Mouse (Mus musculus) forebrain, postnatal 0 days (tissue): Measurements from ENCODE around the gene Sipa1l2. TPM values are rescaled to one million over a fixed set of nuclear protein-coding genes. Genes with fewer than 3 reads are reported as not detected.
A peak's percentile ranks its signal among the peaks of the same experiment; 100 is the strongest.

ENCODE experiments used
- ATAC-seq: fragments of 200-750 bp; cut with Nextera tagmentation; 2 replicates; pipeline ENCODE4 v1.8.0; 2017; ENCODE audit warnings: mild to moderate bottlenecking, moderate library complexity
- DNase-seq: peaks from one replicate; pipeline ENCODE4 v3.0.0-alpha.2; 2015
- H3K27ac ChIP-seq: fragments of 300-500 bp; sonication (generic); 2 replicates; pipeline ENCODE4 v1.5.1; 2014; ENCODE audit warnings: low read depth, mild to moderate bottlenecking, antibody characterized with exemption, low read length, moderate library complexity, mixed read lengths
- H3K27me3 ChIP-seq: fragments of 300-500 bp; sonication (generic); 2 replicates; pipeline ENCODE4 v1.6.1; 2014; ENCODE audit warnings: mild to moderate bottlenecking, low read length, mixed read lengths; ENCODE audit not compliant: insufficient read depth
- H3K36me3 ChIP-seq: fragments of 300-500 bp; sonication (generic); 2 replicates; pipeline ENCODE4 v1.6.1; 2014; ENCODE audit warnings: mild to moderate bottlenecking, moderate library complexity; ENCODE audit not compliant: insufficient read depth
- H3K4me1 ChIP-seq: fragments of 300-500 bp; sonication (generic); 2 replicates; pipeline ENCODE4 v1.6.1; 2014; ENCODE audit warnings: antibody characterized with exemption; ENCODE audit not compliant: insufficient read depth
- H3K4me2 ChIP-seq: fragments of 300-500 bp; sonication (generic); 2 replicates; pipeline ENCODE4 v1.6.1; 2014; ENCODE audit warnings: low read depth, mild to moderate bottlenecking, moderate library complexity
- H3K4me3 ChIP-seq: fragments of 300-500 bp; sonication (generic); 2 replicates; pipeline ENCODE4 v1.5.1; 2014; ENCODE audit warnings: low read depth, low read length, mixed read lengths
- H3K9ac ChIP-seq: fragments of 300-500 bp; sonication (generic); 2 replicates; pipeline ENCODE4 v1.6.1; 2014; ENCODE audit warnings: mild to moderate bottlenecking
- H3K9me3 ChIP-seq: fragments of 300-500 bp; sonication (generic); 2 replicates; pipeline ENCODE4 v1.6.1; 2016; ENCODE audit warnings: low read length
- CTCF ChIP-seq: sonication (generic); IDR thresholded peaks from 2 replicates; pipeline ENCODE4 v1.5.1; 2016; ENCODE audit warnings: antibody characterized with exemption, control low read depth, low read depth
- WGBS: fragments of 180-500 bp; shearing (Covaris S2); extraction: QIAGEN DNeasy Blood & Tissue Kit; methylation state at CpG from one replicate; pipeline ENCODE4 v1.1.7; 2014; 5-methylcytosine and 5-hydroxymethylcytosine counted together
- polyA plus RNA-seq: library from polyadenylated mRNA; unstranded; fragments of >200 nt; fragmentation: Nextera tagmentation; extraction: Ambion mirVana; gene quantifications from 2 replicates; pipeline ENCODE4 v1.2.1, GENCODE M21; 2015
- total RNA-seq: library from RNA; depleted of rRNA; stranded (reverse); fragments of >200 nt; gene quantifications from 2 replicates; pipeline ENCODE4 v1.2.3, GENCODE M21; 2014

Sipa1l2 gene
- total and polyA plus RNA-seq, 2 experiments from 2014 or later, result 10.6 to 44.3 TPM

DNA sequence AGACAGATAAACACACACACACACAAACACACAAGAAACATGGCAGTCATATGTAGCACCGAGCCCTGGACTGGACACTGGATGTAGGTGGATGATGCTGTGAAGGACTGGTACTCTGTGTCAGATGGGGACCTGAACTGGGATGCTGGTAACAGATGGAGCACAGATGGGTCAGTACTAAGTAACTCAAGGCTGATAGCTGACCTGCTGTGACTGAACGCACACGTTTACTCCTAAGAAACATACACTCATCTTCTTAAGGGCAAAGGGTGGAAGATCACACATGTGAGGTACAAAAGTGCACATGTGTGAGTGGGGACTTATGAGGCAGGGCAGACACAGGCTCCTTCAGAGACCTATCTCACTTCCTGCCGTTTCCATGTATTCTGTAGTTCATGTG, 50.7 kb downstream of the Sipa1l2 start:
- H3K4me1 ChIP-seq, result peaks cover 24% of the 10 kb centered on the region
- no peaks in the 10 kb centered on the region for H3K36me3 ChIP-seq
- ATAC-seq (no peak), DNase-seq (no peak)
- no peaks in the 10 kb centered on the region for H3K27me3 ChIP-seq
- H3K9me3 ChIP-seq, result no peaks in the 10 kb centered on the region
- no peak overlapping the region for H3K4me2 ChIP-seq
- no peak overlapping the region for H3K27ac ChIP-seq
- no peak for TF ChIP-seq CTCF
- no peak overlapping the region for H3K4me3 ChIP-seq
- no peak overlapping the region for H3K9ac ChIP-seq
- WGBS, result 68% methylated on average over 4 of the region's 4 CpGs

DNA sequence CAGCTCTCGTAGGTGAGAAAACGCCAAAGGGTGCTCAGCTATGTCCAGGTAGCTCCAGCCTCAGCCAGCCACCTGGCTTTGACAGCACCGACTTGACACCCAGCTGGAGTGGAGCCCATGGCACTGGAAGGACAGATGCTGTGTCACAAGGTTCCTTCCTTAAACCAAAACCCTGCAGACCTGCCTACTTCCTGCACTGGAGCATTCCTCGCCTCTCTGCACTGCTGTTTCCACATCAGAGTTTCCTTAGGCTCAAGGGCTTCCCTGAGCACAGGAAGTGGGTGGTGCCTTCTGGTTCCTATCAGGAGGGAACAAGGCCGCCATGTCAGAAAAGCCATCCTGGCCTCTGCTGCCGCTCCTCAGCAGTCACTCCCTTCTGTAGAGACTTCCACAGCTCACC, 51.3 kb downstream of the Sipa1l2 start:
- Histone ChIP-seq H3K9me3 (no peaks in the 10 kb centered on the region), H3K27ac (no peak overlapping the region), H3K36me3 (no peaks in the 10 kb centered on the region), H3K4me2 (no peak overlapping the region), H3K4me1 (peaks cover 29% of the 10 kb centered on the region), H3K4me3 (no peak overlapping the region), H3K27me3 (no peaks in the 10 kb centered on the region), H3K9ac (no peak overlapping the region)
- TF ChIP-seq CTCF, result no peak
- 91% methylated on average over 6 of the region's 6 CpGs for WGBS
- ATAC-seq (no peak), DNase-seq (no peak)

DNA sequence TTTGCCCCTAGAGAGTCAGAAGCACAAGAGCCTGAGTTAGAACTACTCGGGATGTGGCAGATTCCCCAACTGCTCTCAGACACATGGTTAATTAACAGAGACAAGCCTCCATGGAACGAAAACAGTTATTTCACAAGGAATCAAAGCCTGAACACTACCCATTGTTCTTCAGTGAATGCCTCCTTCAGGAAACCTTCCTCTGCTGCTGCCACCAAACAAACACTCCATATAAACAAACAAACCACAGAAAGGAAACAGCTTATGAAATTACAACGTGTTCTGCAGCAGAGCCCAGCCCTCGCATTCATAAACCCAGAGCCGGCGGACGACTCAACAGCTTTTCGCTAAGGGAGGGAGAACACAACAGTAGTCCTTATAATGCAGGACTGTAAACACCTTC, 52.2 kb downstream of the Sipa1l2 start:
- H3K36me3 ChIP-seq, result no peaks in the 10 kb centered on the region
- WGBS, result 33% methylated on average over 8 of the region's 8 CpGs
- peaks cover 28% of the 10 kb centered on the region for H3K4me1 ChIP-seq
- H3K4me3 ChIP-seq, result no peak overlapping the region
- ATAC-seq, result no peak
- no peaks in the 10 kb centered on the region for H3K27me3 ChIP-seq
- no peaks in the 10 kb centered on the region for H3K9me3 ChIP-seq
- no peak overlapping the region for H3K4me2 ChIP-seq
- TF ChIP-seq CTCF, result no peak
- no peak for DNase-seq
- H3K27ac ChIP-seq, result no peak overlapping the region
- no peak overlapping the region for H3K9ac ChIP-seq

DNA sequence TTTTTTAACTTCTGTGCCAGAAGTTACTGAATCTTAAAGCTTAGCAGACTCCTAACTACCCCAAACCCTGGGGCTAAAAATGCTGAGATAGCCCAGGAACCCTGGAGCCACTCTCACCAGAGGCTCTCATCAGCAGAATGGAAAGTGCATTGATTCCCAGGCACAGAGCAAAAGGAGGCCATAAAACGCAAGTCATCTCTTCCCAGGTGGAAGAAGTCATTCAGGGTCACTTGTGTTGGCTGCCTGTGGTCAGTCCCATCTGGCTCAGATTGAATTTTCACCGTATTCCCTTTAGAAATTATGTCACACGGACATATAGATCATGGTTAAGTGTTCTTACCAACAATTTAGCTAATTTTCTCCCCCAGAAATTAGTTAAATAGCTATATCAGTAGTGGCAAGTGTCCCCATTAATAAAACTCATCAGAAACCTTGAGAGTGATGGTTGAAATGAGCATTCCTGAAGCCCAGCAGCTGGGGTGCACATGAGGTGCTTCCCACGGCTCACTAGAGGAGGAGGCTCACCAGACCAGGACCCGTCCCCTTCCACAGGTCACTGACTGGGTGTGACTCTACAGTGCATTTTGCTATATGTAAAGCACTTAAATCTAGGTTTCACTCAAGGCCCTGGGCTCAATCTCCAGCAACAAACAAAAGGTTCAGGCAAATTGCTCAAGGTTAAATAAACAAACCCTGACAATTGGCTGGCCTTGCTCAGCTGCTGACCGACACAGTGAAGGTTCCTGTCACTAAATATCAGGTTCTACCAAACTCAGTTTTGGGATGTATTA, 53.3 kb downstream of the Sipa1l2 start:
- no peak overlapping the region for H3K27ac ChIP-seq
- H3K27me3 ChIP-seq, result no peaks in the 10 kb centered on the region
- DNase-seq, result no peak
- WGBS, result 80% methylated on average over 6 of the region's 6 CpGs
- no peak overlapping the region for H3K4me3 ChIP-seq
- H3K9me3 ChIP-seq, result no peaks in the 10 kb centered on the region
- ATAC-seq, result no peak
- no peaks in the 10 kb centered on the region for H3K36me3 ChIP-seq
- peaks cover 28% of the 10 kb centered on the region for H3K4me1 ChIP-seq
- H3K9ac ChIP-seq, result no peak overlapping the region
- no peak for TF ChIP-seq CTCF
- no peak overlapping the region for H3K4me2 ChIP-seq

DNA sequence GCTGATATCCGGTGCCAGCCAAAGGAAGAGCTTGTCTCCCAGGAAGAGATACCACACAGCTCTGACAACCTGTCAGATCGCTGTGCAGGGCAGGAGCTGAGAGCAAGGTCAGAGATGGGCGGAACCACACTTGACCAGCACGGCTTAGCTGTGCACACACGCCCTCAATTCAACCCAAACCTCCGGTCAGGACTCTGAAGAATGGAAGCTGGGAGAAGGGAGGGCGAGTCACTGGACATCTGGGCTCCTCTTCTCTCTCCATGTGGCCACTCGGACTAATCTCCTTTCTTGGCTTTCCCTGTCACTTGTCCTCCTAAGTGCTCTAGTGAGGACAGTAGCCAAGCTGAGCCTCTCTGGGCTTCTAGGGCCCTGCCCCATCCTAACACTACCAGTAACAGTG, 53.9 kb downstream of the Sipa1l2 start:
- no peak for DNase-seq
- Histone ChIP-seq H3K4me1 (peaks cover 28% of the 10 kb centered on the region), H3K27me3 (no peaks in the 10 kb centered on the region), H3K36me3 (no peaks in the 10 kb centered on the region), H3K4me2 (no peak overlapping the region), H3K4me3 (no peak overlapping the region), H3K27ac (no peak overlapping the region), H3K9me3 (no peaks in the 10 kb centered on the region), H3K9ac (no peak overlapping the region)
- TF ChIP-seq CTCF, result no peak
- ATAC-seq, result no peak
- 66% methylated on average over 8 of the region's 8 CpGs for WGBS

DNA sequence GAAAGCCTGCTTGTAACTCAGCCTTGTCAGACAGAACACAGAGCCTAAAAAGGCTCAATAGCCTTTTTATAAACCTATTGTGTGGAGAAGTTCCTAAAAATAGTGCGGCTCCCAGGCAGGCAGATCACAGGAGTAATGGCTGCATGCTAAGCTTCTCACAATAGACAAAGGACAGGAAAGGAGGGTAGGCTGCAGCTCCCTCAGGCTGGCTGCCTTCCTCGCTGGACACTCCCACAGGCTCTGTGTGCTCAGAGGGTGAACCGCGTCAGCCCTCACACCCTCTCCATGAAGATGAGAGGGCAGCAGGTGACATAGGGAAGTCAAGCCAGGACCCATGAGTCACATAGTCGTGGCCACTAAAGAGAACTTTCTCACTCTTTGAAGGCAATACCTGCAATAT, 55.7 kb downstream of the Sipa1l2 start:
- no peak for TF ChIP-seq CTCF
- H3K4me2 ChIP-seq, result no peak overlapping the region
- DNase-seq (no peak), ATAC-seq (peak; percentile 67; the same call in 1 of the 2 replicates)
- no peaks in the 10 kb centered on the region for H3K27me3 ChIP-seq
- WGBS, result 9% methylated on average over 5 of the region's 5 CpGs
- peak overlapping the region; percentile 22; the same call in 1 of the 2 replicates for H3K9ac ChIP-seq
- H3K4me3 ChIP-seq, result no peak overlapping the region
- H3K36me3 ChIP-seq, result no peaks in the 10 kb centered on the region
- H3K27ac ChIP-seq, result peak overlapping the region; percentile 73
- H3K9me3 ChIP-seq, result no peaks in the 10 kb centered on the region
- H3K4me1 ChIP-seq, result peaks cover 26% of the 10 kb centered on the region

DNA sequence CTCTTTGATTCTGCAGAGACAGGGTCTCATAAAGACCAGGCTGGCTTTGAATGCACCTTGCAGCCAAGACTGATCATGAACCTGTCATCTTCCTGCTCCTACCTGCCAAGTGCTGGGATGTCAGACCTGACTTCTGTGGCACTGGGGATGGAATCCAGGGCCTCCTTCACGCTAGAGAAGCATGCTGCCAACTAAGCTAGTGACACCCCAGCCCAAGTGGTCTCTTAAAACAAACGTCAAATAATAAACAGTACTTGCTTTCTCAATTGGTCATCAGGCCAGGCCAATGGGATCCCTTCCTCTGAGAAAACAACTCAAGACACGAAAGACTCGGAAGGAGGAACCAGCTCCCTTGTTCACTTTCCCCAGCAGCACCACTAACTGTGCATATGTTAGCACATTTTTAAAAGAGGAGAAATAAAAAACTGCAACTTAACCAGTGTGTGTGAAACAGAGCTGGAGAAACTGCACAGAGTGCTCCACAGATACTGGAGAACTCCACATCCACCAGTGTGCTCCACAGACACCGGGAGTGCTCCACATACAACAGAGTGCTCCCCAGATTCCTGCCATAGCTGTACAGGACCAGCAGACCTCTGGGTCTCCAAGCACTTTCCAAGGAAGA, 56.3 kb downstream of the Sipa1l2 start:
- 31% methylated on average over 5 of the region's 5 CpGs for WGBS
- ATAC-seq, result peak; percentile 39
- Histone ChIP-seq H3K9ac (peak overlapping the region; percentile 22; the same call in 1 of the 2 replicates), H3K27me3 (no peaks in the 10 kb centered on the region), H3K4me3 (no peak overlapping the region), H3K27ac (peak overlapping the region; percentile 73), H3K36me3 (no peaks in the 10 kb centered on the region), H3K4me2 (no peak overlapping the region), H3K9me3 (no peaks in the 10 kb centered on the region), H3K4me1 (peaks cover 26% of the 10 kb centered on the region)
- DNase-seq, result no peak
- TF ChIP-seq CTCF, result no peak
